17 mouse cellular contexts compared by ENCODE assay signal in the genomic region with DNA sequence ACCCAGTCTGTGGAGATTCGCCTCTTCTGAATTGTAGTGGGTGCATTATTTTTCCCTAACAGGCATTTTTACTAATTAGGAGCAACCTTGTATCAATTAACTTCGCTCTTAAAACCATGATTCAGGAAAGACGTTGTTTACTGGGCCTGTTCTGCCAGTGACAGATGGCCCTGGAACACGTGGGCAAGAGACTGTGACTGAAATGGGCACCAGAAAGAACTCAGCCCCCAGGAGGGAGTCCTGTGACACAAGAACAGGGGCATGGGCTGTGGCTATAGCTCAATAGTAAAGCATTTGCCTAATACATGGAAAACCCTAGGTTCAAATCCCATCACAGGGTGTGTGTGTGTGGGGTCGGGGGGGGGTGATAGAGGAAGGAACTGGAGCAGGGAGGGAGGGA. TPM values are rescaled to one million over a fixed set of nuclear protein-coding genes. Genes with fewer than 3 reads are reported as not detected.
DNase-seq lines count a peak whose midpoint lies in the region; ATAC-seq lines count a peak whose summit lies in the region.
"Had no signal": no experiment of that assay in that cellular context is flagged by ENCODE, and none has a peak within 500 bp of the region (broad histone marks: within the 10 kb centered on the region; RNA-seq: fewer than 3 reads in every experiment).

No protein-coding gene starts in this region.

- H3K36me3 ChIP-seq in hindbrain, embryonic 15.5 days: no peaks in the 10 kb centered on the region
- no peaks in the 10 kb centered on the region for H3K36me3 ChIP-seq in hindbrain, embryonic 14.5 days (replicated peaks; ENCODE audit: control insufficient read depth, insufficient read depth)
- H3K36me3 ChIP-seq: G1E; liver, embryonic 12.5 days; midbrain, embryonic 10.5 days; stomach, embryonic 15.5 days had no signal

- H3K9me3 ChIP-seq in hindbrain, embryonic 15.5 days: no peaks in the 10 kb centered on the region
- no peaks in the 10 kb centered on the region for H3K9me3 ChIP-seq in hindbrain, embryonic 14.5 days (ENCODE audit: control insufficient read depth, low read length)
- H3K9me3 ChIP-seq: G1E; midbrain, embryonic 10.5 days; stomach, embryonic 15.5 days had no signal

- WGBS in hindbrain, embryonic 15.5 days: 30% methylated on average over 5 of the region's 5 CpGs
- 37% methylated on average over 5 of the region's 5 CpGs for WGBS in hindbrain, embryonic 14.5 days

- H3K9ac ChIP-seq in hindbrain, embryonic 15.5 days: no peak overlapping the region
- no peak overlapping the region for H3K9ac ChIP-seq in hindbrain, embryonic 14.5 days
- H3K9ac ChIP-seq: liver, embryonic 12.5 days; stomach, embryonic 15.5 days had no signal

- peaks cover 9% of the 10 kb centered on the region for H3K4me1 ChIP-seq in hindbrain, embryonic 15.5 days (replicated peaks)
- no peaks in the 10 kb centered on the region for H3K4me1 ChIP-seq in hindbrain, embryonic 14.5 days (replicated peaks; ENCODE audit: control insufficient read depth, insufficient read depth, low read length)
- H3K4me1 ChIP-seq: liver, embryonic 12.5 days had no signal

- peak overlapping the region; percentile 57 for H3K27ac ChIP-seq in hindbrain, embryonic 15.5 days (replicated peaks)
- no peak overlapping the region for H3K27ac ChIP-seq in hindbrain, embryonic 14.5 days
- H3K27ac ChIP-seq: liver, embryonic 12.5 days; midbrain, embryonic 10.5 days; stomach, embryonic 15.5 days had no signal

- no peaks in the 10 kb centered on the region for H3K27me3 ChIP-seq in hindbrain, embryonic 15.5 days
- H3K27me3 ChIP-seq in hindbrain, embryonic 14.5 days (ENCODE audit: control insufficient read depth, insufficient read depth, low read length): no peaks in the 10 kb centered on the region
- H3K27me3 ChIP-seq: stomach, embryonic 15.5 days had no signal

- H3K4me2 ChIP-seq in hindbrain, embryonic 15.5 days: no peak overlapping the region
- H3K4me2 ChIP-seq in hindbrain, embryonic 14.5 days (replicated peaks): no peak overlapping the region
- H3K4me2 ChIP-seq: liver, embryonic 12.5 days; stomach, embryonic 15.5 days had no signal

- DNase-seq in hindbrain, embryonic 14.5 days (ENCODE audit: low spot score): no peak
- peak; percentile 8 for DNase-seq in brain, embryonic 18.5 days (ENCODE audit: low read depth, low spot score)
- DNase-seq in cerebellum, adult 9-11 months: peak; percentile 92
- DNase-seq in layer of hippocampus, adult 18-20 months (ENCODE audit: low spot score in 2 of 2): peak; percentile 62 to 84
- DNase-seq in spleen, postnatal 14 days (ENCODE audit: low spot score in 2 of 2): no peak
- no peak for DNase-seq in kidney, adult 18-20 months
- DNase-seq in urinary bladder, postnatal 25 days (ENCODE audit: low spot score): no peak
- DNase-seq: kidney, postnatal 25 days; lung, postnatal 10 days; right cerebral cortex, postnatal 4 days; thymus, postnatal 36 days had no signal

- ATAC-seq in hindbrain, embryonic 15.5 days (ENCODE audit: low FRiP score, low read depth): peak; percentile 23; the same call in 1 of the 2 replicates
- ATAC-seq in hindbrain, embryonic 14.5 days (ENCODE audit: low FRiP score): no peak
- ATAC-seq: intestine, embryonic 16.5 days; liver, embryonic 12.5 days had no signal

- no peak overlapping the region for H3K4me3 ChIP-seq in hindbrain, embryonic 15.5 days
- no peak overlapping the region for H3K4me3 ChIP-seq in hindbrain, embryonic 14.5 days (replicated peaks; ENCODE audit: low read length)
- H3K4me3 ChIP-seq: liver, embryonic 12.5 days; midbrain, embryonic 10.5 days; stomach, embryonic 15.5 days had no signal

RNA-seq across cellular contexts. Expression of a gene that starts 9.9 kb away (rescaled TPM):
- polyA plus RNA-seq in hindbrain, embryonic 15.5 days (2015; fragmentation: Nextera tagmentation; extraction: Ambion mirVana): 123 and 135 TPM in 2 replicates
- 188 and 194 TPM in 2 replicates for polyA plus RNA-seq in hindbrain, embryonic 14.5 days (2014; fragmentation: Nextera tagmentation; extraction: Ambion mirVana)
- 100 to 1,000 TPM; 383 to 410 TPM for total RNA-seq in layer of hippocampus, adult 18-20 months (2021)

Comparison
In these comparisons a context has a peak if more than half of its experiments do, and no peak if none do; other contexts are left out.
1. DNase-seq: peak in brain, embryonic 18.5 days (single experiment), cerebellum, adult 9-11 months (single experiment) and layer of hippocampus, adult 18-20 months (2 of 2); none in hindbrain, embryonic 14.5 days (single experiment), spleen, postnatal 14 days (0 of 2), kidney, adult 18-20 months (single experiment) and urinary bladder, postnatal 25 days (single experiment).